Mouse (Mus musculus): ENCODE measurements around the gene Rae1. TPM values are rescaled to one million over a fixed set of nuclear protein-coding genes. Genes with fewer than 3 reads are reported as not detected.

Gene Rae1
- total RNA-seq (2022), result 10 to 100 TPM; 67.3 to 77.6 (median 73.4) TPM

DNA sequence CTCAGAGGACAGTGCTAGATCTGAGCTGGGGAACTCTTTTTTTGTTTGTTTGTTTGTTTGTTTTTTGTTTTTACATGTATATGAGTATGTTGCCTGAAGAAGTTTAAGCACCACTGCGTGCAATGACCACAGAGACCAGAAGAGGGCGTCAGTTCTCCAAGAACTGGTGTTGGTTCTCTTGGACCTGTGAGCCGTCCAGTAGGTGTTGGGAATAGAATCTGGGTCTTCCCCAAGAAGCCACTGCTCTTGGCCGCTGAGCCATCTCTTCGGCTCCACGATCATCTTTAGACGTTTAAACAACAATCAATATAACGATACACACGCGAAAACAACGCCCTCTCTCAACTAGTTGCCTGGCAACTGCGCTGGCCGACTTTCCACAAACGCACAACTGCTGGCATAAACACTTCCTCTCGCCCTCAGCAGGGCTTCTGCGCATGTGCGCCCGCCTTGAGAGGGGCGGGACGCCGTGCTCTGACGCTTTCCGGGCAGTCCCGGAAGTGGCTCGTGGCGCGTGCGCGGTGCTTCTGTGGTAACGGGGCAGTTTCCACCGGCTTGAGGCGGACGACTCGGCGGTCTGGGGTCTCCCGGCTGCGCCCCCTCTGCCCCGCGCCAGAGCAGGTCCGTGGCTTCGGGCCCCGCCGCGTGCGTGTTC lies at the start of gene Rae1:
Rae1 (plus strand) TSS at position 488 of the 655 bp plus-strand sequence.
- DNase-seq, result peak; percentile 98

DNA sequence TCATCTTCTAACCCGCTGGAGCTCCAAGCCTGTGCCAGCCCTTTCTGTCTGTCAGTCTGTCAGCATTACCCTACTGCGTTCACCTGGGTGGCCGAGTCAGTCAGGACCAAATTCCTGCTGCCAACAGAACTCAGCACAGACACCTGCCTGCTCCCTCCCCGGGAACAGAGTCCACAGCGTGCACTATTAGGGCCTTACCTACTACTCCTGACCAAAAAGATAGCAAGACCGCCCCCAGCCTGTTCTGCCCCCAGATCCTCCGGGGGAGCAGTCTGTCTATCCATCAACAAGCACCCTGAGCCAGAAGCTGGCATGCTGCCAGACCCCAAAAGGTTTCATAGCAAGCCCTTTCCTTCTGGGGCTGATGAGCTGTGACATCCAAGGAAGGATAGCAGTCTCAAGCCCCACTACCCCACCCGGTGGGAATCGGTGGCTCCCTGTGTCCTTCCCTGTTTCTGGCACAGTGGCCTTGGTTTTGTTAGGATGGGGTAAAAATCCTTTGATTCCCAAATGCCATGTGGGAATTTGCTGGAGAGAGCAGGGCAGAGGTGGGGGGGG lies 49.7 kb upstream of the Rae1 start:
- no peak for DNase-seq

DNA sequence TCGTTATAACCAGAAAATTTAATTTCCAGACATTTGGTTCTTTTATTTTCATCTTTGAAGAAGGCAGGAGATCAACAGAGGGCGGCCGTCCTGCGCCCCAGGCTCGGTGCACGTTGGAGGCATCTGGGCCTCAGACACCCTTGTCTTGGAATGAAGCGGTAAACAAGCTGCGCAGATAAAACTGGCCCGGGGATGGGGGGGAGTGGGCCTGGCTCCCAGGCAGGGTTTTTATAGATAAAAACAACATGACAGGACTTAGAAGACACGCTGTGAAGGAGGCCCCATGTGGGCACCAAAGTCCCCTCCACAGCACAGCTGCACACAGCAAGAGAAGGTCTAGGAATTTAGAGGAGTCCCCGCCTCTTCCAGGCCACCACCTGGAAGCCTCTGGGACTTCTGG lies 49.2 kb upstream of the Rae1 start:
- DNase-seq, result no peak

DNA sequence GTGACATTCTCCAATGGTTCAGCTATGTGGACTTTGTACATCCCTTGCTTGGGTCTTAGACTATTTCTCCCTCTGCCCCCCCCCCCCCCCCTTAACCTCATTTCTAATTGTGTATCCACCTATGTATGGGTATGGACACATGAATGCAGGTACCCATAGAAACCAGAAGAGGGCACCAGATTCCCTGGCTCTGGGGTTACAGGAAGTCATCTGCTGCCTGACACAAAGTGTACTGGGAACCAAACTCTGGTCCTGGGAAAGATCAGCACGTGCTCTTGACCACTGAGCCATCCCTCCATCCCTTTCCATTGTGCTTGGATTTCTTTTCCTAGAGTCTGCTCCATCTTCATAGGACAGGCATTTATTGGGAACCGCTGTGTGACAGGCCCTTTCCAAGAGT lies 47.9 kb upstream of the Rae1 start:
- no peak for DNase-seq

DNA sequence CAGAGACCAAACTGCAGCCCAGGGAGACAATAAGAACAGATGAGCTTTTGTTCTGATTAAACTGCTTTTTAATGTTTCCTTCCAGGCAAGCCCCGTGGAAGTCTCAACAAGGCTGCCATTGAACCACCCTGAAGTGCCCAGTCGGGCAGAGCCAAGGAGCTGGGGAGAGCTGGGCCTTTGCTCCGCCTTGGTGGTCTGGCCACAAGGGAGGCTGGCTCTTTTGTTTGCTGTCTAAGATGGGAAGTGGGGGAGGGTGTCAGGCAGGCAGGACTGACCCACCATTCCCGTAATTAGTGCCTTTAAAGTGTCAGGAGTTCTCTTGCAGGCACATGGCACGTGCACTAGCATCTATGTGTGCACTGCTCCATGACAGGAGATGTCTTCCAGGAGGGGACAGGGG lies 41.3 kb upstream of the Rae1 start:
- no peak for DNase-seq

DNA sequence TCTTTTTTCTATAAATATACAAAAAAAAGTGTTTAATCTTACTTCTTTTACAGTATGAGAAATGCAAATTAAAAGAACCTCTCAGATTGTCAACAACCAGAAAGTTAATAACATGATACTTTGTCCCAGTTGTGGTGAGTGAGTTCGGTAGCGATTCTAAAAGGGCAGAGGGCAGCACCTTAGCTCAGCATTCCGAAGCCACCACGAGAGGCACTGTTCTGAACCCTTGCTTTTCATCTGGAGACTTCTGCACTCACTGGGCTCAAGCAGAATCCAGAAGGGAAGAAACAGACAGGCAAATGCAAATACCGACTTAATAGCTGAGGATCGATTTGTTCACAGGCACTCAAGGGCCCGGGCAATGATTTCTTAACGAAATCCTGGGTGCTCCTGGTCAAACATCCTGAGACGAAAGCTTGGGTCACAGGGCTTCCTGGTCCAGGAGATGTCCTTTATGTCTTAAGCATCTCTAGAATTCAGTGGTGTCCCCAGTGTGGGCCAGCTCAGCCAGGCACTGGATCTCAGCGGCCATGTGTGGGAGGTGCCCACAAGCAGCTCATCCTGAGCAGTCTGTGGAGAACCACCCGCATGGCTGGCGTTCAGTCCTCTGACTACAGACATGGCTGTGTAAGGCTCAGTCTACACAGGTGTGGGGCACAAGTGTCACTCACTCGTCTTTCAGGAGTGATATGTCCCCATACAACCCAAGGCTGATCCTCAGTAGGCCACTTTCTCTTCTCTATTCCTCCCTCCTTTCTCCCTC lies 40.7 kb upstream of the Rae1 start:
- DNase-seq, result no peak

DNA sequence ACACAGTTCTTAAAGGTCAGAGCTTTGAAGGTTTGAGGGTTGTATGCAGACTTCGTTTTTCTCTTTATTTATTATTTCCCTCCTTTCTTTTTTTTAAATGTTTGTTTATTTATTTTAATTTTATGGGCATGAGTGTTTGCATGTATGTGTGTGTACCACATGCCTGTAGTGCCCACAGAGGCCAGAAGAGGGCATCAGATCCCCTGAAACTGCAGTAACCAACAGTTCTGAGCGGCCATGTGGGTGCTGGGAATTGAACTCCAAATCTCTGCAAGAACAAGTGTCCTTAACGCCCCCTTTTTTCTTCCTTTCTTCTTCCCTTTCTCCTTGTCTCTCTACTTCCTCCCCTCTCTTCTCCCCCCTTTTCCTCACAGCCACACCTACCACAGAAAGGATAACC lies 39.6 kb upstream of the Rae1 start:
- no peak for DNase-seq

DNA sequence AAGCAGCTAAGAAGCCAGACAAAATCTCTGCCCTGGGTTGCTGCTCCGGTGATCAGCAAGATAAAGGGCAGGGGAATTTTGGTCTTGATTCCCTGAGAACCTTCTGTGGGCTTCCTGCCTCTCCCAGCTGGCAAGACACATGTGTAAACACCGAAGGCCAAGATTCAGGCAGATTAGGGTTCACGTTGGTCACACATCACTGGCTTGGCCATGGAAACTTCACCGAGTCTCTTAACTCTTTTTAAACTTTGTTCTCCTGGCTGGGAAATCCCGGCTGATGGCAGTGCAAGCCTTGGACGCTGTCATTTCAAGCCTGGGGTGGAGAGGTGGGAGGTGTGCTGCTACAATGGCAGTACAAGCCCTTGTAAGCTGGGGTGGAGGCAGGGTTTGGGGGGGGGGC lies 38.7 kb upstream of the Rae1 start:
- DNase-seq, result no peak

DNA sequence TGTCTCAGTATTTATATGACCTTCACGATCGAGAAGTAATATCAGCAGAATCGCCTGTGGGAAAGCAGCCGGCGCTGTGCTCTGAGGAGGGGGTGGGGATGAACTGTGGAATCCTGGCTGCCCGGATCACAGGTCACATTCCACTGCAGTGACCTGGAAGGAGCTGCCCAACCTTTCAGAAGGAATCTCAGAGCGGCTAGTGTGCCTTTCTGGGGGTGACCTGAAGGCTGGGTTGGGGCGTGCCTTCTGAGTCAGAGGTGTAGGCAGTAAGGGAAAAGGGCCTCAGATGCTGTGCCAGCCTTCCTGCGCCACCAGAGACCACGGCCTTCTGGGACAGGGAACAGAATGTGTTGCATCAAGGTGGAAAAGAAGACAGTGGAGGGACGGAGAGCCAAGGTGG lies 34.7 kb upstream of the Rae1 start:
- no peak for DNase-seq

DNA sequence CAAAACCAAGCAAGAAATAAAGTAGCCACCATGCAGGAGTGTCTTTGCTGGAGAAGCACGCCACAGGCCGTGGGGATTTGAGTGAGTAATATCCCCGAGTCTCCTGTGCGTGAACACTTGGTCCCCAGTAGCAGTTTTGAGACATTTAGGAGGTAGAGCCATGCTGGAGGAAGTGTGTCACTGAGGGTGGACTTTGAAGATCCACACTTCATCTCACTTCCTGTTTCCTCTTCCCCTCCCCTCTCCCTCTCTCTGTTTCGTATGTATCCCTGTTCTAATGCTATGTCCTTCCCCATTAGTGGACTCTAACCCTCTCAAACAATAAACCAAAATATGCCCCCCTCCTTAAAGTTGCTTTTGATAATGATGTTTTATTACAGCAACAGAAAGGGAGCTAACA lies 33.4 kb upstream of the Rae1 start:
- no peak for DNase-seq

DNA sequence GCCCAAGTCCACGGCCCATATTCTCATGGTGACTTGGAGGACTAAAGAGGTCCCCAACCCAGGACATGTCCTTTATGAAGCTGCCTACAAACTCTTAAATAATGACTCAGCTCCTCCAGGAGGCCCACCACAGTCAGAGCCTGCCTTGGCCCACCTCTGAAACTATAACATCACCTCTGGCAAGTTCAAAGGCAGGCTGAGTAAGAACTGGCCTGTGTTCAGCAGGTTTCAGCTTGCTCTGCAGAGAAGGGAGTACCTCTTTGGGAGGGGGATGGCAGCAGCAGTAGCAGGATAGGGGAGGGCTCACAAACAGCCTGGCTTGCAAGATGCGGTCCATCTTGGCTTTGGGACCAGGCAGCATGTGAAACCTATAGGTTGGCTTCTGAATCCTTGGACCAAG lies 28.1 kb upstream of the Rae1 start:
- DNase-seq, result no peak

DNA sequence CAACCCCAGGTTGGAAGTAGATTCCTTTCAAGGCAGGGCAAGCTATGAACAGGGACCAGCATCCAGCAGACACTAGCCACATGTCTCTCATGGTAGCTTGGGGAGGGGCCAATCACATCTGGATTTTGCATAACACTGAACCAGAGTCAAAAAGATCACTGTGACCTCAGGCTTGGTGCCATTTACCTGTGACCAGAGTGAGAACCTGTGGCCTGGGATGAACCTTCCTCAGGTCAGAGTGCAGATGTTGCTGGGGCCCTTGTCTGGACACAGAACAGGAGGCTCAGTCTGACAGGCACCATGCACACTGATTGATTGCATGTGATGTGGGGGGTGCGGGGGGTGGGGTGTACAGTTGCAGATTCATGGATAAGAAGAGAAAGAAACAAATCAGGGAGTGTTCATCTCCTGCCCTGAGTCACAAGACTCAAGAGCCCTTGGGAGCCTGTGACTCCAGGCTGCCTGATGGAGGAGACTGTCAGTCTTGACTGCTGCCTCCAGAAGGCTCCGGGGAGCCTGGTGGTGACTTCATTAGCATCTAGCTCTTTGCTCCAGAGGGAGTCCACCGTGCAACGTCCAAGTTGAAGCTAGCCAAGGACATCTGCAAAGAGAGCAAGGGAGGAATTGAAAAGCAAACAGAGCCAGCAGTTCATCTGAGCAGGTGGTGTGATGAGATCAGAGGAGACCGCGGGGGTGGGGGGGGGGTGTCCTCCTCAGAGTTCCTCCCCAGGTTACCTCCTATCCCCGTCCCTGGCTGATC lies 25.9 kb upstream of the Rae1 start:
- DNase-seq, result no peak

DNA sequence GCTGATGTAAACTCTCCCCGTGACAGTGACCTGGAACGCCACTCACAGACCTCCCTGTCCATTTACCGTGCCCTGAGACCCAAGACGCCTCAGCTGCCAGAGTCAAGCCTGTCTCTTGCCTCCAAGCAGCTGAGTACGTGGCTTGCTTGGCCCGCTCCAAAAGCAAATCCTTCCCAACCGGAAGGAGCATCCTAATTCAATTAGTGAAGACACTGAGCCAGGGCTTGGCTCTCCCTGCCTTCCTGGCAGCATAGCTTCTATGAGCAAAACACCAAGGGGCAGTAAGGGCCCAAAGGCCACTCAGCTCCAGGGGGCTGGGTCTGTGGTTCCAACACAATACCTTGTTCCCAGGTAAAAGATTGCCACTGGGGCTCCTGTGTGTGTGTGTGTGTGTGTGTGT lies 25.2 kb upstream of the Rae1 start:
- DNase-seq, result no peak

DNA sequence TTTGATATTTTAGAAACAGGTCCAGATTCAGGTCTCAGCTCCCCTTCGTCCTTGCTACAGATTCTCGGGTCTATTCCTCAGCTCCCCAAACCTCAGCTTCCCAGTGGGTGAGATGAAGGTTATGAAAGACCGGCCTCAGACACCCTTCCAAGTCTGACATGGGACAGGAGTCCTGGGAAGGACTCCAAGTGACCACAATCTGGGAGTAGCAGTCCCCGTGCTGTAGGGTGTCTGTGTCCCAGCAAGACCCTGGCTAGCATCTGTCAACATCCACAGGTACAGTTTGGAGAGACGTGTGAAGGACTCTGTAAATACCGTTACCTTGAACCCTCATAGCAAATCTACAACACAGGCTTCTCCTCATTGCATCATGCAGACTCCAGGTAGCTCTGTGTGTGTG lies 24.8 kb upstream of the Rae1 start:
- no peak for DNase-seq

DNA sequence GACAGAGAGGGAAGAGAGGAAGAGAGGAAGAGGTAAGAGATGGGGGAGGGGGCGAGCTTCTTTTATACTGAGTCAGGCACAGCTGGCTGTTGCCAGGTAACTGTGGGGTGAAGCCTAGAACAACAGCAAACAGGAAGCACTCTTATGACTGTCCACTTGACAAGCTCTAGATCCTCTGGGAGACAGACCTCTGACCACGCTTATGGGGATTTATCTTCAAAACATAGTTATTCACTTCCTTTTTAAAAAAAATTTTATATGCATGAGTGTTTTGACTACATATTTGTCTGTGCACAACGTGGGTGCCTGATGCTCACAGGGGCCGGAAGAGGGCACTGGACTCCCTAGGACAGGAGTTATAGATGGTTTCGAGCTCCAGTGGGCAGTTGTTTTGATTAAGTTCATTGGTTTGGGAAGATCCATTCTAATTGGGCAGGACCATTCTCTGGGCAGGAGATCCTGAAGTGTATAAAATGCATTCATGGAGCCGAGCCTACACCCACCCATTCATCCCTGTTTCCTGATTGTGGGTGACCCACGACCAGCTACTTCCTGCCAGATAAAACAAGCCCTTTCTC lies 23.2 kb upstream of the Rae1 start:
- DNase-seq, result no peak

DNA sequence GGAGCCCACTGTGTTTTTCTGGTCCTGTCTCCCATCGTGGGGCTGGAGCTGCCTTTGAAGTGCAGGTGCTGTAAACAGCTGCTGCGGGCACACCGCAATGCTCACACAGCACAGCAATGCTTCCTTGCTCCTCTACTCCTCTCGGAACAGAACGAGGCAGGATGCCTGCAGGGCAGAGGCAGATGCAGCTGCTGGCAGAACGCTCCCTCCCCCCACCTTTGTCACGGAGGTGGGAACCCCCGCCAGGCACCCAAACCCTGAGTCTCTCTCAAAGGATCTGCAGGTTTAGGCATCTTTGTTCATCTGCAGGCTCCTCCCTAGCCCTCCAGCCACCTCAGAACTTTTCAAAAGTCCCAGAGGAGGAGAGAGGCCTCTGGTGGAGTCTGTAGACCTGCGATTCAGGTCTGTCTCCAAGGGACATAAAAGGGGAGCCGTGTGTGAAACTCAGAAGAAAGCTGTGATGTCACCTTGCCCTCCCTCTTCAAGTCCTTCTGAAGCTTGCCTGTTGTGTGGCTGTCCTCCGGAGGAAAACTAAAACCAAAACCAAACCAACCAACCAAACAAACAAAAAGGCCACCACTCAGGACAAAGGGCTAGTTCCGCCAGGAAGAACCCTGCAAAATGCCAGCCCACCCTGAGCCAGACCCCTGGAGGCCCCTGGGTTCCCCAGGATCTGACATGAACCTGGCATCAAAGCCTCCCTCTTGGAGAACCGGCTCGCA lies 22.3 kb upstream of the Rae1 start, which contains the start of gene Spo11:
Spo11 (plus strand) TSS at position 292 of the 722 bp plus-strand sequence.
- no peak for DNase-seq

DNA sequence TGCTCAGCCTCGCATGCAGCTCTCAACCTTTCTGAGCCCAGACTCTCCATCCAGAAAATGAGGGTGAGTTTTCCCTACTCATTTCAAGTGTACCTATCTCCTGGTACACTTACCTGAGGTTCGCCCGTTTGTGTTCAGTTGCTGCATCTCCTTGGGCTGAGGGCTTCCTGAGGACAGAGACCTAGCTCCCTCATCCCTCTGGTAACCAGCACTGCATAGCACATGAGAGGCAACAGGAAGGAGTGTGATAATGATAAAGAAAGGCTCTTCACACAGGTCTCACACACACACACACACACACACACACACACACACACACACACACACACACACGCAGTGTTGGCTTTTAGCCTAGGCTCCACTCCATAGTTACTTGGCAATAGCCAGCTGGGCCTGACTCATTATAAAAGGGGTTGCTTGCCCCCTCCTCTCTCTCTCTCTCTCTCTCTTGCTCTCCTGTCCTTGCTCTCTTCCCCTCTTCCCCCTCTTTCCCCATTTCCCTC lies 21.7 kb upstream of the Rae1 start:
- no peak for DNase-seq

DNA sequence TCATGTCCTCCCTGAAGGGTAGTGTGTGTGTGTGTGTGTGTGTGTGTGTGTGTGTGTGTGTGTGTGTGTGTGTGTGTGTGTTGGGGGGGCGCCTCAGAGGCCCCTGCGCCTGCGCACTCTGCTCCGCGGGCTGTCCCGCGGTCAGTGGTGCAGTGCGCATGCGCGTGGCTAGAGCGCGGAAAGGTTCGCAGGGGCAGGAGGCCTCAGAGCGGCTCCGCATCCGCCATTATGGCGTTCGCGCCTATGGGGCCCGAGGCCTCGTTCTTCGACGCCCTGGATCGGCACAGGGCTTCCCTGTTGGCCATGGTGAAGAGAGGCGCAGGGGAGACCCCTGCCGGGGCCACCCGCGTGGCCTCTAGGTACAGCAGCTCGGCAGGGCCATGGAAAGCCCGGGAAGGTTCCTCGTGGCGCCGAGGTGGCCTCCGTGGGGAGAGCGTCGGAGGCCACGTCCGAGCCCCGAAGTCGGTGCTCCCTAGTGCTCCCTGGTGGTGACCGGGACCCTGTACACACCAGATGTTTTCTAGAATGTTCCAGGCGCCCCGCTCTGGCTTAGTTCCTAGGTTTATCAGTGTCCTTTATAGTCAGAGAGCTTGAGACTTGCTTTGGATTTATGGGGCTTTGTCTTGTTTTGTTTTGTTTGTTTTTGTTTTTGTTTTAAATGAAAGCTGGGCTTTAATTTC lies 20.1 kb upstream of the Rae1 start:
- no peak for DNase-seq

DNA sequence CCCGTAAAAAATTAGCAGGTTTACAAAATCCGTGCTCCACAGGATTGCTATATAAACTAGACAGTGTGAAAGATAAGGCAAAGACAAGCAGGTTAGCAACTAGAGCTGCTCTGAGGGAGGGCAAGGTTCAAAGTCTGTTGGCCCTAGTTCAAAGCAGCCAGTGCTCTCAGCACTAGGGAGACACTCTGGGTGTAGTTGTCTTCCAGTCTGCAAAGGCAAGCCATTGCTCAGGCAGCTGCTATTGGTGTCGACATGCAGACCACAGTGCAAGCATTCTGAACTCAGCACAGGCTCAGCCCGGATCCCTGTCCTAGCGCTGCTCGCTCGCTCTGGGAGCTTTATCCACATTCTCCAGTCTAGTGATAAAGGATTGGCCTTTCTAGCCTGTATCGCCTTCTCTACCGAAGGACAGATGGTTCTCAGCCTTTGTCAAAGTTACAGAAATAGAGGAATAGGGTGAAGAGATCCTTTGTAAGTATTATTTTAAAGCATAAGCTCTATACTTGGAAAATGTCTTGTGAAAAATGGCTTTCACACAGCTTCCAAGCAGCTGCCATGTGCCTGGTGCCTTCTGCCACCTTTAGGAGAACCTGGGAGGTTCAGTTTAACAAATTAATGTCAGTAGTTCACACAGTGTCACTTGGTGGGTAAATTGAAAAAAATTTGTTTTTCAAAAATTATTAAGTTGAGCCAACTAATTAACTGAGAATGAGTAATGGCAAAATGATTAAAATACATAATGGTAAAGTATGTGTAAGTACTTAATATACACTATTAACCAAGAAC lies 16.9 kb upstream of the Rae1 start:
- DNase-seq, result no peak

DNA sequence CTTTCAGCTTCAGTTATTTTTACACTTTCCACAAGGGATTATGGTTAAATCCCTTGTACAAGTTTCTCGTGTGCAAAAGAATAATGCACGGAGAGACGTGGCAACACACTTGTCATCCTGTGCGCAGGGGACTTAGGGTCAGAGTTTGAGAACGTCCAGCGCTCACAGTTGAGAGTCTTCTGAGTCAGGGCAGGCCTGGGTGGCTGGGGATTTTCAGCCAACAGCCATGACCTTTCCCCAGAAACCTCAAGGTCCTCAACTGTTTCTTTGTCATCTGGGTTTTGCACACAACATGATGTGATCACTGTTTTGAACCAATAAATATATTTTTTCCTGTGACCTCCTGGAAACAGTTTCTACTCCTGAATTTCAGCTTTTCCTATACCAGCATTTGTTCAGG lies 9.8 kb upstream of the Rae1 start:
- peak; percentile 66 for DNase-seq

DNA sequence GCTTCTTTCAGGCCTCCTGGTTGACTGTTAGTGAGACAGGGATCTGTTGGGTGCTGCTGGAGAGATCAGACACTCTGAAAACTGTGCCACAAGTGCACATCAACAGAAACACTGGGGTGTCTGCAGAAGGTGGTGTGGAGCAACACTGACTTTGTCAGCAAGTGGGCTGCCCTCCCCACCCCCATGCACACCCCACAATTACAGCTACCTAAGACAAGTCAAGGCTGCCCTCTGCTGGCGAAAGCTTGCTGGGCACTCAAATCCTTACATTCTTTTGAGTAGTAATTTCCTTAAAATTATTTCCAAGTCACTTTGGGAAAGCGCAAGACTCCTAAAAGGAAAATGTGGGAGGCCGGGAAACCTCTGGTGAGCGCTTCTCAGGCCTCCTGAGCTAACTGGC lies 3.7 kb upstream of the Rae1 start:
- no peak for DNase-seq

Measured in adrenal gland, adult 8-10 months (tissue).